Mouse (Mus musculus) left cerebral cortex, postnatal 14 days (tissue): ENCODE results near the gene Daam1. TPM values are rescaled to one million over a fixed set of nuclear protein-coding genes. Genes with fewer than 3 reads are reported as not detected.

ENCODE experiments used
- DNase-seq, 2 experiments: peaks; one replicate each; pipeline ENCODE4 v3.0.0; 2021 to 2022; ENCODE audit warnings: low spot score in 2 of 2, mixed read lengths in 1 of 2
- intact Hi-C: fragments of 180-260 bp; cut with DNase I; formaldehyde crosslinking; loops from one replicate; pipeline ENCODE4 v1.15.1; 2025
- total RNA-seq, 2 experiments: library from RNA; stranded (reverse); gene quantifications; 2 replicates each; pipeline ENCODE4 v1.2.3; 2021

Gene Daam1
- total RNA-seq, 2 experiments from 2014 or later: 65.9 to 67.3 TPM

- DNase-seq: no peak
- intact Hi-C loops: no loop called here
Measured at GRCm38 (mm10) chr12:71949606-71950005, 118.7 kb downstream of the Daam1 start.

- DNase-seq: no peak
- intact Hi-C loops: no loop called here
Measured at GRCm38 (mm10) chr12:71950095-71950877, 119.4 kb downstream of the Daam1 start.

GRCm38 (mm10) chr12:71954180-71954935, 123.5 kb downstream of the Daam1 start:
- intact Hi-C loops: no loop called here
- peak; percentile 55 to 81 for DNase-seq

- DNase-seq: no peak
- intact Hi-C loops: loop anchor here (5.0 kb wide), 1 partner anchor 125 kb away; the partner anchor contains the start of gene Daam1
Measured at GRCm38 (mm10) chr12:71956980-71957379, 126.1 kb downstream of the Daam1 start.

- no peak for DNase-seq
- intact Hi-C loops: loop anchor here (5.0 kb wide), 1 partner anchor 125 kb away; the partner anchor contains the start of gene Daam1
Measured at GRCm38 (mm10) chr12:71957496-71957895, 126.6 kb downstream of the Daam1 start.

- DNase-seq: no peak
- intact Hi-C loops: loop anchor here (5.0 kb wide), 1 partner anchor 127 kb away; the partner anchor contains the start of gene Daam1
Measured at GRCm38 (mm10) chr12:71959351-71959991, 128.6 kb downstream of the Daam1 start.

- DNase-seq: no peak
Measured at GRCm38 (mm10) chr12:71961671-71962070, 130.8 kb downstream of the Daam1 start.

GRCm38 (mm10) chr12:71962616-71963015, 131.7 kb downstream of the Daam1 start:
- DNase-seq: no peak
- intact Hi-C loops: no loop called here

More at GRCm38 (mm10) chr12:71961671-71962070, 130.8 kb downstream of the Daam1 start:
- intact Hi-C loops: no loop called here

GRCm38 (mm10) chr12:71968592-71968991, 137.7 kb downstream of the Daam1 start:
- intact Hi-C loops: no loop called here
- no peak for DNase-seq

- intact Hi-C loops: no loop called here
- no peak for DNase-seq
Measured at GRCm38 (mm10) chr12:71969022-71969421, 138.1 kb downstream of the Daam1 start.

GRCm38 (mm10) chr12:71969439-71969838, 138.6 kb downstream of the Daam1 start:
- intact Hi-C loops: no loop called here
- no peak for DNase-seq

GRCm38 (mm10) chr12:71969941-71970629, 139.2 kb downstream of the Daam1 start:
- intact Hi-C loops: no loop called here

GRCm38 (mm10) chr12:71970791-71971654, 140.1 kb downstream of the Daam1 start:
- intact Hi-C loops: no loop called here
- DNase-seq: no peak

More at GRCm38 (mm10) chr12:71969941-71970629, 139.2 kb downstream of the Daam1 start:
- no peak for DNase-seq

GRCm38 (mm10) chr12:71972126-71972525, 141.2 kb downstream of the Daam1 start:
- intact Hi-C loops: no loop called here

GRCm38 (mm10) chr12:71972619-71973266, 141.9 kb downstream of the Daam1 start:
- no peak for DNase-seq
- intact Hi-C loops: no loop called here

More at GRCm38 (mm10) chr12:71972126-71972525, 141.2 kb downstream of the Daam1 start:
- DNase-seq: no peak

GRCm38 (mm10) chr12:71973577-71973976, 142.7 kb downstream of the Daam1 start:
- intact Hi-C loops: no loop called here
- no peak for DNase-seq

- intact Hi-C loops: loop anchor here (5.0 kb wide), 1 partner anchor 143 kb away; the partner anchor contains the start of gene Daam1
- no peak for DNase-seq
Measured at GRCm38 (mm10) chr12:71975626-71976025, 144.7 kb downstream of the Daam1 start.
